Mouse (Mus musculus): ENCODE measurements at regions not wholly inside any gene's neighbourhood (a gene's known extent, or its start where the extent isn't known, plus 50 kb on each side); places are given as distances from the start of the nearest gene placed in this dataset.

DNA sequence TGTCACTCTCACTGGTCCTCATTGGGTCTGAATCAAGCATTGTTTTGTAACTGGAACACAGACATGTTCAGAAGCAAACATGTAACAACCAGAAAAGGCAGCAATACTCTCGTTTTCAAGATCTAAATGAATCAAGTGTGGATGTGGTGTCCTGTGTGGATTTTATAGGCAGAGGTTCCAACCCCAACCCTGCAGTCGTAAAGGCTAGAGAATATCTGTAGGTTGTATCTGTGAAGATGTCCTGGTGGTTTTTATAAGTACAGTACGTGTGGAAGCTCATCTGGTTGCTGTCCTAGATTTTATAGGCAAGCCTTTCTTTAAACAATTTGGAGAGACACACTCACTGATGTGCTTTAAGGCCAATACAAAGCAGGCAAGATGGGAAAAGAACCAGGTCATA lies 518.8 kb upstream of the Atp11b start:
- DNase-seq (ENCODE audit: low spot score in 2 of 2), result no peak

DNA sequence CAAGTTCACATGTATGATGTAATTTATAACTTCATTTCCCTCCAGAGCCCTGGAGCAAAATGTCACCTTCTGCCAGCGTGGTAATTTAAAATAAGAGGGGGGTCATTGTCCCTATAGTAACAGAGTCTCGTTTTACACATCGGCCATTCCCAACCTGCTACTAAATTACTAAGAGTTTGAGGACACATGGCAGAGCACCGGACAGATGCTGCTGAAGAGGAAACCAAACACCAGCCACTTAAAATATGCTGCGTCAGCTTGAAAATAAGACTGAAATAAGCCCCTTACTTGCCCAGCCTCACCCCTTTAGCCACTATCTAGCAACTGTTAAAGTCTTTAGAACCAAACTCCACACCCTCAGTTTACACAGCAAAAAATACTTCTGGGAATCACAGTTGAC lies 518.1 kb upstream of the Atp11b start:
- no peak for DNase-seq (ENCODE audit: low spot score in 2 of 2)

DNA sequence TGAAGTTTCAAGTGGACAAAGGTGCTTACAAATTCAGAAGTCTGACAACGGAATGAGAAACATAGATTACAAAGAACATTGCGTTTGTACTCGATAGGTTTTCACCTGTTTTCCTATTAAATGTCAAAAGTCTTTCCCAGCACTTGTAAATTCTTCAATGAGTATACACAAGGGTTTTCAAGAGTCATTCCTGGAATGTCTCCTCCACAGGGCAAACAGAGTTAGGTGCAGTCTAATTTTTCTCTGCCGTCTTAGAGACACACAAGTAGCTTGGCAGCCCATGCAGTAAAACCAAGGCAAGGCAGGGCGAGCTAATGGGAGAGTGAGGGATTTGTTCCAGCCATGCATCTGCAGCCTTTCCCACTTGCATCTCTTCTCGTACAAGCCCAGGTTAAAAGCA lies 516.6 kb upstream of the Atp11b start:
- DNase-seq (ENCODE audit: low spot score in 2 of 2), result no peak

DNA sequence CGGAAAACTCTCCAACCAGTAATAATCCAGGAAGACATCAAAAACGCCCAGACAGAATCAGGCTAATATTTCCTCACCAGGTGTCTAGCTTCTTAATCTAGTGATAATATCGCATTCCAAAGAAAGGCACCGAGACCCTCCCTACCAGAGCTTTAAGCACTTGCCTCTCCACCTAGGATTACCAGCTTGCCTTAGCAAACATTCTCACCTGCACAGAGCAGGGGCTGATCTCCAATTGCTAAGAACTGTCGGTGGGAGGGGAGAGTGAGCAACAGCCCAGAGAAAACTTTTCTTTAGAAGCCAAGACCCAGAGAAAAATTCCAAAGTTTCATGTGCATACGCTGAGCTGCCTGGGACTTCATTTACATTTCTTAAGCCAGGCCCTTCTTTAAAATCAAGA lies 511.6 kb upstream of the Atp11b start:
- DNase-seq (ENCODE audit: low spot score in 2 of 2), result no peak

DNA sequence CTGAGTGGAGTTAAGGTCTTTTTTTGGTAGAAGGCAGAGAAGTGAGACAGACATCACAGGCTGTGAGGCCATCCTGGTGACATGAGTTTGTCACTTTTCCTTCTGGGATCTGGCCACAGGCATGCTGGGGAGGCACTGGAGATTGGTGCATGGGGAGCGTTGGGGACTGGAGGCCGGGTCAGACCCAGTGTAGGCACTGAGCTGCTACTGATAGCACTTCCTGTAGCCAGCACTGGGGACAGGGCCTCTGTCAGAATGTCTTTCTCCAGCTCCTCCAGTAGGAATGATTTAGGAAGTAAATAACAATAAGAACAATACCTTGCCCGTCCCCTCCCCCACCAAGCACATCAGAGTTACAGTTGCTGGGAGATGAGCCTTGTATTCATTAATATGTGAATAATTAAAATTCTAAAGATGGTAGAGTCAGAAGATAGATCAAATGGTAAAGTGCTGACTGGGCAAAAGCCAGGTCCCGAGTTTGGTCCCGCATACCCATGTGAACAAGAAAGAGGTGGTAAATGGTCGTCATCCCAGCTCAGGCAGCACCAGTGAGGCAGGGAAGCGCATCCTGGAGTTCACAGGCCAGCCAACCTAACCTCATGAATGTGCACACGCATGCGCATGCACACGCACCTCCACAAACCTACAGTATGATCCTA lies 510.9 kb upstream of the Atp11b start:
- no peak for DNase-seq (ENCODE audit: low spot score in 2 of 2)

DNA sequence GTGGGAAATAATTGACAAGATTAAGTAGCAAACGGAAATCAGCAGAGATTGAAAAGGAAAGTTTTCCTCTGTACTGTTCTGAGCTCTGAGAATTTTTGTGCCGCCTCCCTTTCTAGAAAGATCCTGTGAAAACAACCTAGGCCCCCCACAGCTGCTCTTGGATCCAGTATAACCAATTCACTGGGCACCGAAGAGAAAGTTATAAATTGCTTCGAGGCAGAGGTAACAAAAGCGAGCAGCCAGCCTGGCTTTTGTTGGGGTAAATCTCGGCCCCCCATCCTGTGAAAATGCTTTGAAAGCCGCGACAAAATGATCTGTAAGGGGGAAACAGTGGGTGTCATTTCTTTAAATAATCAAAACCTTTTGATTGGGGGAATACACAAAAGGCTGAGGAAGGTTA lies 508.9 kb upstream of the Atp11b start:
- no peak for DNase-seq (ENCODE audit: low spot score in 2 of 2)

DNA sequence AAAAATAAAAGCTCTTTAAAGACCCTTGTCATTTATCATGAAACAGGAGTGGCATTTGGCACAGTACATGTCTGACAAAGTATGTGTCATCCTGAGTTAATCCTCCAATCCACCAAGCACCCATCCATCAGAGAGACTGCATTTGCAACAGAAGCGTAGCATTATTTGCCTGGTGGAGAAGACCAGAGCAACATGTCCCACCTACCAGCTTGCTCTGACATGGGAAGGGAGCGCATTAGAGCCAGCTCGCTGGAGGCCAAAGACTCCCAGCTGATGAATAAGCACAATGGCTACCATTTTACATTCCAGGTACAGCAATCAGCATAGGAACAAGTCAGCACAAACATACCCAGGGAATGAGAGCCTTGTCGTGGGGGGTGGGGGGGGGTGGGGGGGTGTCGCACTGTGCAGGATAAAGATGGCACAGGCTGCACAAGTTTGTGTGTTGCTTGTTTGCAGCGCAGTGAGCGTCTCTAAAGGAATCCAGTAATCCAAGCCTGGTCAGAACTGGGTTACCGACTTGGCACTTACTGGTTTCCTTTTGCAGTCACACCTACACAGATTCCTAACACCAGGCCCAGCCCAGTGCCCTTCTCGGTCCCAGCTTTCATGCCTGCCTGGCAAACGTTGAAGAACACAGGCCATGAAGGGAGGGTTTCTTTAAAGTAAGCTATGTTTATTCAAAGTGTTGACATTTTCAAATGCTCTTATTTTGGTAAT lies 507.8 kb upstream of the Atp11b start:
- DNase-seq (ENCODE audit: low spot score in 2 of 2), result no peak

DNA sequence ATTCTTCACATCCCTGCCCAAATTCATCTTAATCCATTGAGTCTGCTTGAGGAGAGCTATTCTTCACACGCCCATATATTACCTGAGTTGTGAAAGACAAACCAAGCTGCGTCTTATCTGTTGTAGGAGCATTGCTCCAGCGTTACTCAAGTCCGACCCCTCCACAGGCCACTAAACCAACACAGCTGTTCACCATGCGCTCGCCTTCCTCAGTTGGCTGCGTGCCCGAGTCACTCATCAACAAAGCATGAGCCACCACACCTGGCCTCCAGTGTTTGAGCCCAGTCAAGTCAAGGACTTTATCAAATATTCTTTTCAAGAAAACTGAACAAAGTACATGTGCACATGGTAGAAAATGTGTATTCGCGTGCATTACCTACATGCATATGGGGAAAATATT lies 504.7 kb upstream of the Atp11b start:
- no peak for DNase-seq (ENCODE audit: low spot score in 2 of 2)

DNA sequence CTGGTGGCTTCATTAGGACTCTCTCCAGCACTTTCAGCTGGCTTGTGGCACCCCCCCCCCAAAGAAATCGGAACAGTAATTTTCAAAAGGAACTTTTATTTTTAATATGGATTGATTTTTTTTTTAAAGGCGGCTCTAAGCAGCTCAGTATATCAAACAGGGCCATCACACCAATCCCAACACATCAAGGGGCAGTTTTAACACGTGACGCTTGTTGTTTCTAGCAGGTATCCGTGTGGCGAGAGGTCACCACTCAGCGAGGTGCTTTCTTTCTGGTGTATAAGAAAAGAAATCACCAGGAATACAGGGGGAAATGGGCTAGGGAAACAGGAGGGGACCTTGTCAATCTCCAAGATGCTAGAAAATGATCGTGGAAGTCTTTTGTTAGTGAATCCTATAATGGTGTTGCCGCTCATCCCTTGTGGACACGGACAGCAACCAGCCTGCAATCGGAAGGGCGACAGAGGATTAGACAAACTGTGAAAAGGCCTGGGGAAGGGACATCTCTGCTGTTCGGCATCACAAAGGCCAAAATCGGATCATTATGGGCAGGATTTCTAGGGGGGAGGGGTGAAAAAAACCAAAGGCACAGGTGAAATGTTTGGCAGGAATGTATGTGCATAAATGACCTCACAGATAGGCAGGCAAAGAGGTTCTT lies 503.7 kb upstream of the Atp11b start:
- DNase-seq (ENCODE audit: low spot score in 2 of 2), result no peak

DNA sequence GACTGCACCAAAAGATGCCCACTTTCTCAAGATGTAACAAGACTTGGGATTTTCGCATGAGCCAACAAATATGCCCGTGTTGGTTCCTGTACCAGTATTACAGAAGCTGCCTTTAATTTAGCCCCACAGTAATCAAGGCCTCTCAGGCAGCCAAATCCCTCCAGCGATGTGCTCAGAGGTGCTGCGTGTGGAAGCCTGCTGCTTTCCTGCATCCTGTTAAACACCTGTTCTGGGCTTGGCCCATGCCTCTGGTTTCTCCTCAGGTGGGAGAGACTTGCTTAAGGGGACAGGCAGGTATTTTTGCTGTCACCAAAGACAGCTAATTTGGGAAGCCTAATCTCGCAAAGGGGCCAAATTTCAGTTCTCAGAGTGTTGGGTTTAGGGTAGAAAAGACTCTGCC lies 500.0 kb upstream of the Atp11b start:
- no peak for DNase-seq (ENCODE audit: low spot score in 2 of 2)

DNA sequence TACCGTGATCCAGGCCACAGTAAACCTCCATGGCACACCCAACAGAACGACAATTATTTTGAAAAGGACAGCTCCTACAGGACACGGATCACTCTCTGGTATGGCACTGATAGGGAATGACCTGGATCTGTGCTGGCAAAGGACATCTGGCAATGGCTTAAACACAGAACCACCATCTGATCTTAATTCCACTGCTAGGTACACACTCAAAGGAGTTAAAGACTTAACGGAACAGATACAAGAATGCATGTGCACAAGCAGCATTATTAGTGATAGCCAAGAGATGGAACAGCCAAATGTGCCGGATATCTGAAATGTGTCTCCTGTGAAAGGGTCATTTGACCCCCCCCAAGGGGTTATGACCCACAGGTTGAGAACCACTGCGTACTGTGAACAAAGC lies 493.0 kb upstream of the Atp11b start:
- DNase-seq (ENCODE audit: low spot score in 2 of 2), result no peak

DNA sequence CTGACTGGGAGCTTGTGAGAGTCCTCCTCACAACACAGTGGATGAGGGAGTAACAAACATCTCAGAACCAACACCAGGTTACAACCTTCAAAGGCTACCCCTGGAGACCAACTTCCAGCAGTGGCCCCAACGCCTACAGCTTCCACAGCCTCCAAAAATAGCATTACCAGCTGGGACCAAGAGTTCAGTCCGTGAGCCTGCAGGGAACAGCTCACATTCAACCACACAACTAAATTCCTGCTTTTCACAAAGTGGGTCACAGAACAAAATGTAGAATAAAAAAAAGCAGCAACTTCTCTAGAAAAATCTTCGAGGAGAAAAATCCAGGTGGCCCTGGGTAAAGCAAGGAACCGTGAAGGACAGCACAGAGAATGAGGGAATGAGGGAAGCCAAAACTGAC lies 485.0 kb upstream of the Atp11b start:
- no peak for DNase-seq (ENCODE audit: low spot score in 2 of 2)

DNA sequence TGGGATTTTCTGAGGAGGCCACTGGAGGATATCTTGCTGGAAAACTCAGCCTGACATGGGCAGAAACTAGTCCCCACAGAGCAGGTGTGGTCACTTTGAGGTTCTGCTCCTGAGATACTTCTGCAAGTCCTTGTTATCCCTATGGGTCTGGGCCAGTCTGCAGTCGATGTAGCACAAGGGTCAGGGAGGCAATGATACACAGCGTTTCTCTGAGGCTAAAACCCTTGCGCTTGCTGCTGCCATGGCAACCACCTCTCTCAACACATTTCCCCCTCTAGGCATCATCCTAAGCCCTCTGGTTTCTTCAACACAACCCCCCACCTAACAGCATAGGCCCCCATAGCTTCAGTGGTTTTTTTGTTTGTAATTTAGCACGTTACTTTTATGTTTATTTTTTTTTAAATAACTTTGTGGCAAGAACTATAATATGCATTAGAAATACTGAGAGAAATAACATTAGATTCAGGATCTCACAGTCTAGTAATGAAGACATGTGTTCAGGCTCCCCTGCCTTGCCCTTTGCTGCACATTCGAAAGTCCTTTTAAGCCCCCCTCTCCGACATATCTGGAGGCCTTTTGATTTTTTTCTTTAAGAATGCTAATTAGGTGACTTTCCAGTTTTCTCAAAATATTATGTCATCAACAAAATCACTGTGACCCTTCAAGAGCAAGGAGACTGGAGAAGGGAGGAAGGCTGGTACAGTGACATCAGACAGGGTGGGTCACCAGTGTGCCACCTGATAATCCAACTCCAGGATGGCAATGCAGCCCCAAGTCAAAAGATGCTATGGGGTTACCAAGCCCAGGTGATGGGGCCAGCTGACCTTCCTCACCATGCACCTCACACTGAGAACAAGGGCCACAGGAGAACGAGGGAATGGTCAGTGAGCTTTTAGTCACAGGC lies 483.7 kb upstream of the Atp11b start:
- no peak for DNase-seq (ENCODE audit: low spot score in 2 of 2)

DNA sequence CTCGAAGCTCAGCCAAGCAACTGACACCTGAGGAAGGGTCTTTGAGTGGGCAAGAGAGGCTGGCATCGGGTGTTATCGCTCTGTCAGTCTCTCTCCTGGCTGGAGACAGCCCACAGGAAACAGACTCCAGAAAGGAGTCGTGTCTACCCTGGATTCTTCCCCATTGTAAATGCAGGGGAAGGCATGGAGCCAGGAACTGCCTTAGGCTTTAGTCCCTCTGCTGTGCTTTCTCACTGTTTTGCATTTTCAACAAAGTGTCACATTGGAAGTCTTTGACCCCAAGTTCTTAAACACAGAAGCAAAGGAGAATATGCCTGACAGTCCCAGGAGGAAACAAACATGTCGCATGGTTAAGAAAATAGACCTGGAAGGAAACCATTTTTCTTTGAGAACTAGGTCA lies 480.4 kb upstream of the Atp11b start:
- DNase-seq (ENCODE audit: low spot score in 2 of 2), result no peak

DNA sequence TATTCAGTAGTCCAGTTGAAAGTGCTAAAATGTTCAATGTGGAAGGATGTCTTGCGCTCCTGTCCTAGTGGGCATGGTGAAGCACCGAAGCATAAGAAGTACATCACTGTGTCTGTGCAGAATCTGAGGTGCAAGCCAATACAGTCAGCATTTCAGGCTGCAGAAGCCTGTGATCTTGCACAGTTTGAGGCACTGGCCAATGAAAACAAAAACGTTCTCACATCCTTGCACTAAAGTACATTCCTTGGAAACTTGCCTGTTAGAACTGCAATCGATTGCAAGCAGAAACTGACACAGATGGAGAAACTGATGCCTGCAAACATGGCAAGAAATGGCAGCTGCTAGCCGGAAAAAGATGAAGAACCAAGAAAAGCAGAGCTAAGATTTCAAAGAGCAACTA lies 472.9 kb upstream of the Atp11b start:
- no peak for DNase-seq (ENCODE audit: low spot score in 2 of 2)

DNA sequence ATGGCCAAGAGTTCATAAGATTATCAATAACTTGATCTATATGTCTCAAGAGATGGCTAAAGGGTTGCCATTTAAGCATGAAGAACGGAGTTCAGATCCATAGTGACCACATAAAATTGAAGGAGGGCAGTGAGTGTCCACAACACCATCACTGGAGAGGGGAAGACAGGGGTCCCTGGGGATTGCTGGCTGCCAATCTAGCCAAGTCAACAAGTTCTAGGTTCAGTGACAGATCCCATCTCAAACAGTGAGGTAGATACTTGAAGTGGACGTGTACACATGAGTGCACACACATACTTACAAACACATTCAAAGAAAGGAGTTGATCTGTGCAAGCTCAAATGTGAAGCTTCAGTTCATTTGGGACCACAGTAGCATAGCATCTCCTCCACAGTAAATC lies 471.8 kb upstream of the Atp11b start:
- no peak for DNase-seq (ENCODE audit: low spot score in 2 of 2)

DNA sequence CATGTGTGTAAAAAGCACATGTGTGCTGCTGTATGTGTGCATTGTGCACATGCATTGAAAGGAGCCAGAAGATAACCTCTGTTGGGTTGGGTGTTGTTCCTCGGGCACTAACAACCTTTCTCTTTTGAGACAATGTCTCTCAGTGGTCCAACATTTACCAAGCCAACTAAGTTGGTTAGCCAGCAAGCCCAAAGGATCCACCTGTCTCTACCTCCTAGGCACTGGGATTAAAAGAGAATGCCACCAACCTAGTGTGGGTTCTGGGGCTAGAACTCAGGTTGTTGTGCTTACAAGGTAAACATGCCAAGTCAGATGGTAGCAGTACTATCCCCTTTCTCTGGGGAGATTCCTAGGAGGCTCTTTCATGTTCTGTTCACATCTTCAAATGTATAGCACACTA lies 459.1 kb upstream of the Atp11b start:
- DNase-seq (ENCODE audit: low spot score in 2 of 2), result no peak

DNA sequence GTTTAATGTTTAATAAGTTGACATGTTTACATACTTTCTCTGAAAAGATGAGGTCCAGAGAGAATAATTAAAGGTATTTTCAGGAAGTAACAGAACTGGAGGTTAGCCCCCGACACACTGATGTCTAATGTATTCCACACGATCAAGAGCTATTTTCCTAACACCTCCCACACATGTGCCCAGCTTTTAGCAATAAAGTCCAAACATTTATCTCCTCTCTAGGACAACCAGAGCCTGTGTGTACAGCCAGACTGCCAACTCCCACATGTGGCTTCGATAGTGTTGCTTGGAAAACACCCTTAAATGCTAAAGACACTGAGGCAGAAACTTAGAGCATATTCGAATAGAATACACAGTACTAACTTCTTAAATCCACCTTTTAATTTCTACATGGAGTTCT lies 458.2 kb upstream of the Atp11b start:
- DNase-seq (ENCODE audit: low spot score in 2 of 2), result no peak

DNA sequence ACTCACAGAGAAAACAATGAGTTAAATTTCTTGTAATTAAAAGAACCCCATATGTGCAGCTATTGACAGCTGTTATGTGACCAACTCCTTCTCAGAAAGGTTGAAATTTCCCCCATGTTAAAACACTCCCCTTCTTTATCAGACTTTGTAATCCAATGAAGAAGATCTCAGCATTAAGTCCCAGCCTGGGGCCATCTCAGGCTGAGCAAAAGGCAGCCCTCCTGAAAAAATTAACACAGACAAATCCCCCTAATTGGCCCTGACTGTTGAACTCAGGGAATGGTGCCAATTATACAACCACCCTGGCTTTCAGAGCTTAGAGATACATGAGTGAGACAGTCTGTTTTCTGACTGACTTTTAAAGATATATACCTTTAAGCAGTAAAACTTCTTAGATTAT lies 454.9 kb upstream of the Atp11b start:
- no peak for DNase-seq (ENCODE audit: low spot score in 2 of 2)

DNA sequence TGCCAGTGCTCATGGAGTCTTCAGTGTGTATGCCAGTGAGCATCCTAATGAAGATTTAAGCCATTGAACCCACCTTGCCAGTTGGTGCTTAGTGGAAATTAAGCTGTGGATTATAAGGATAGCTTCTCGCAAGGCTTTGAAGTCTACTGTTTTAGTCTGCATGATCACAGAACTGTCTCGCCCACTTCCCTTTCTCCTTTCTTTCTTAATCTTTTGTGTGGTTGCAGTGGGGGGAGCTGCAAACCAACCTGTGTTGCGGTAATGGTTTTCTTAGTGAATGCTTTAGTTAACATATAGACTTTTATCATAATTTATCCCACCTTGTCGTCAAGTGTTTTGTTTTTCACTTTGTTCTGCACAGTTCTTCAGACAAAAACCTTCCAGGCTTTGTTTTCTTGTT lies 447.9 kb upstream of the Atp11b start:
- DNase-seq (ENCODE audit: low spot score in 2 of 2), result no peak

DNA sequence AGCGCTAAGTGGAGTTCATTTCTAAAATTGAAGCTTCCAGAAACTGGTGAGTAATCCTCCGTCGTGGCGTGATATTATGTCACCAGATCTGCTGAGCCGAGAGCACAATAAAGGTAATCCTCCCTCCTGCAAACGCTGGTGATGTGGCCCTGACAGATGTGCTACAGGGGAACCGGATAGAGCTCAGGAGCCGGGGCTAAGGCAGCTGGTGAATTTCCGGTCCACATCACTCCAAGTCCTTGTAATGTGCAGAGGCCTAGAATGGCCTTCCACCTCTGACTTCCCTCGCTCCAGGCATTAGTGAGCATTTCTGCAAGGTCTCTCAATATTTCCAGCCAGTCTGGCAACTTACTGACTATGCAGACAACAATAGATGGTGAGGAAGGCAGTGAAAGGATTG lies 439.7 kb upstream of the Atp11b start:
- no peak for DNase-seq (ENCODE audit: low spot score in 2 of 2)

DNA sequence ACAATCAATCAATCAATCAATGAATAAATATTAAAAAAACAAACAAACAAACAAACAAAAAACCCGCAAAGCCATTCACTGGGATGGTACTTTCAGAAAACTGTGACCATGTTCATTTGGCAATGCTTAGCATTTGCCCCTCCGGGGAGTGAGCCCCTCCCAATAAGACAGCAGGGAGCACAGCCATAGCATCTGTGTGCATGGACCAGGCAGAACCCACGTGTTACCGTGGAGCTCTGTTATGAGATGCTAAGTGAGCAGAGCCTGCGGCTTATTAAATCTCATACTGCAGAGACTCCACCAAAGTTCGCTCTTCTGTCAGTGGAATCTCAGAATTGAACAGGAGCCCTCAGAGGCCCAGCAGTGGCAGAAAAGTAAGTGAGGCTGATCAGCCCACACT lies 438.7 kb upstream of the Atp11b start:
- no peak for DNase-seq (ENCODE audit: low spot score in 2 of 2)
